Comparison of ENCODE assay signal across 23 mouse cellular contexts in genomic region chr12:48819168-48819567, GRCm38 (mm10).
A peak's percentile ranks its signal among the peaks of the same experiment; 100 is the strongest.
DNase-seq lines count a peak whose midpoint lies in the region; ATAC-seq and TF ChIP-seq lines count a peak whose summit lies in the region.
"Had no signal": no experiment of that assay in that cellular context is flagged by ENCODE, and none has a peak within 500 bp of the region (broad histone marks: within the 10 kb centered on the region; RNA-seq: fewer than 3 reads in every experiment).

No protein-coding gene starts in this region.

- no peak for DNase-seq in G1E (ENCODE audit: low spot score)
- DNase-seq in MEL (ENCODE audit: low read depth, low spot score): peak; percentile 37
- DNase-seq in MEL-GATA-1-ER (ENCODE audit: extremely low read depth, low read depth): peak; percentile 7
- DNase-seq in layer of hippocampus, adult 9-10 months (ENCODE audit: low spot score): no peak
- no peak for DNase-seq in kidney, postnatal 14 days
- DNase-seq: adrenal gland, adult 2 months; adrenal gland, adult 8-10 months; adrenal gland, postnatal 10 days; adrenal gland, postnatal 14 days; adrenal gland, postnatal 25 days; adrenal gland, postnatal 36 days; B cell, adult 2 months; cerebellum, adult 11 months; cerebellum, adult 11-12 months; cerebellum, adult 18-20 months; cerebellum, adult 2 months; cerebellum, adult 8-10 months; cerebellum, adult 9-10 months had no signal

- peak; percentile 64 for ATAC-seq in G1E (ENCODE audit: extremely low read depth, insufficient number of reproducible peaks, low FRiP score, poor library complexity, severe bottlenecking)
- no peak for ATAC-seq in midbrain, embryonic 16.5 days
- ATAC-seq: activated CD4-positive, CD25-positive, alpha-beta regulatory T cell, adult 4 months; CD4-positive, CD25-positive, alpha-beta regulatory T cell, adult 4 months; Patski had no signal

- H3K79me2 ChIP-seq in MEL (ENCODE audit: control insufficient read depth, insufficient read depth, low read length, poor library complexity): no peaks in the 10 kb centered on the region

- no peak for TF ChIP-seq RAD21 in MEL (IDR thresholded peaks at IDR 0.05; ENCODE audit: low read depth, low read length)

- H3K36me3 ChIP-seq in G1E (replicated peaks): no peaks in the 10 kb centered on the region
- H3K36me3 ChIP-seq in MEL (ENCODE audit: control insufficient read depth in 1 of 2, insufficient read depth in 2 of 2, low read length in 2 of 2): peaks cover 0 to 3% of the 10 kb centered on the region in 2 experiments; a peak in 2 of 4 replicates
- no peaks in the 10 kb centered on the region for H3K36me3 ChIP-seq in midbrain, embryonic 16.5 days (ENCODE audit: control insufficient read depth, insufficient read depth, low read length)

- H3K4me3 ChIP-seq in G1E (ENCODE audit: low read depth, low read length) (no peak overlapping the region), MEL (ENCODE audit: control insufficient read depth in 1 of 2, insufficient read depth in 1 of 2, low read depth in 2 of 2, low read length in 2 of 2) (no peak overlapping the region)
- H3K4me3 ChIP-seq in midbrain, embryonic 16.5 days (ENCODE audit: low read depth, low read length): no peak overlapping the region

- no peak overlapping the region for H3K9ac ChIP-seq in MEL (ENCODE audit: control insufficient read depth, low read depth, low read length, poor library complexity, severe bottlenecking)
- H3K9ac ChIP-seq in midbrain, embryonic 16.5 days (ENCODE audit: low read depth, low read length): no peak overlapping the region

- TF ChIP-seq POLR2A in MEL (IDR thresholded peaks at IDR 0.05; ENCODE audit: control insufficient read depth in 1 of 2, insufficient read depth in 1 of 2, low read depth in 1 of 2, low read length in 2 of 2, poor library complexity in 1 of 2): no peak

- H3K9me3 ChIP-seq in G1E (replicated peaks) (no peaks in the 10 kb centered on the region), MEL (replicated peaks; ENCODE audit: insufficient read depth, low read length) (no peaks in the 10 kb centered on the region)
- no peaks in the 10 kb centered on the region for H3K9me3 ChIP-seq in midbrain, embryonic 16.5 days (replicated peaks; ENCODE audit: control insufficient read depth, low read length, poor library complexity, severe bottlenecking)

- TF ChIP-seq CTCF in G1E (IDR thresholded peaks at IDR 0.05; ENCODE audit: low read depth, low read length): no peak
- TF ChIP-seq CTCF in MEL (IDR thresholded peaks at IDR 0.05 in 2 of 3, conservative IDR thresholded peaks at IDR 0.05 in 1 of 3; ENCODE audit: control insufficient read depth in 1 of 3, insufficient read depth in 1 of 3, low read depth in 2 of 3, low read length in 3 of 3, poor library complexity in 1 of 3, severe bottlenecking in 1 of 3): no peak

- TF ChIP-seq EP300 in MEL (IDR thresholded peaks at IDR 0.05; ENCODE audit: low read depth in 1 of 2, low read length in 2 of 2): peak; percentile 69 to 72

- H3K4me2 ChIP-seq in midbrain, embryonic 16.5 days (ENCODE audit: low read length): no peak overlapping the region

- H3K27me3 ChIP-seq in G1E (ENCODE audit: insufficient read depth, low read length) (no peaks in the 10 kb centered on the region), MEL (ENCODE audit: control insufficient read depth in 1 of 2, insufficient read depth in 2 of 2, low read length in 2 of 2) (no peaks in the 10 kb centered on the region)
- no peaks in the 10 kb centered on the region for H3K27me3 ChIP-seq in midbrain, embryonic 16.5 days (ENCODE audit: control insufficient read depth, insufficient read depth, low read depth, low read length)
- H3K27me3 ChIP-seq: CH12.LX, Patski had no signal

- H3K4me1 ChIP-seq in G1E (ENCODE audit: insufficient read depth, low read depth, low read length) (peaks cover 15% of the 10 kb centered on the region), MEL (ENCODE audit: control insufficient read depth in 1 of 2, insufficient read depth in 2 of 2, low read length in 2 of 2) (peaks cover 0 to 2% of the 10 kb centered on the region in 2 experiments; a peak in 1 of 4 replicates)
- no peaks in the 10 kb centered on the region for H3K4me1 ChIP-seq in midbrain, embryonic 16.5 days (ENCODE audit: control insufficient read depth, insufficient read depth, low read length)

- H3K27ac ChIP-seq in MEL (ENCODE audit: control insufficient read depth, low read depth, low read length): no peak overlapping the region
- no peak overlapping the region for H3K27ac ChIP-seq in midbrain, embryonic 16.5 days (ENCODE audit: low read length)

TF ChIP-seq in MEL, 35 proteins besides CTCF, POLR2A, EP300 and RAD21:
- no peak for TF ChIP-seq SMC3 (IDR thresholded peaks at IDR 0.05; ENCODE audit: low read depth, low read length)
- no peak for TF ChIP-seq NRF1 (IDR thresholded peaks at IDR 0.05; ENCODE audit: insufficient read depth, low read depth, low read length, poor library complexity, severe bottlenecking)
- TF ChIP-seq ETS1 (IDR thresholded peaks at IDR 0.05; ENCODE audit: low read depth, low read length): peak; percentile 33; the same call in 1 of the 2 replicates
- no peak for TF ChIP-seq MAX (IDR thresholded peaks at IDR 0.05; ENCODE audit: low read length)
- peak; percentile 32; the same call in 1 of the 2 replicates for TF ChIP-seq TAL1 (IDR thresholded peaks at IDR 0.05; ENCODE audit: low read length)
- peak; percentile 56; the same call in 1 of the 2 replicates for TF ChIP-seq RCOR1 (IDR thresholded peaks at IDR 0.05; ENCODE audit: low read depth, low read length)
- no peak for TF ChIP-seq SIN3A (IDR thresholded peaks at IDR 0.05; ENCODE audit: low read length)
- no peak for TF ChIP-seq MXI1 (IDR thresholded peaks at IDR 0.05; ENCODE audit: low read depth, low read length)
- TF ChIP-seq ELF1 (IDR thresholded peaks at IDR 0.05; ENCODE audit: low read depth, low read length): no peak
- peak; percentile 57 for TF ChIP-seq GATA1 (IDR thresholded peaks at IDR 0.05; ENCODE audit: low read depth, low read length)
- TF ChIP-seq KAT2A (conservative IDR thresholded peaks at IDR 0.05; ENCODE audit: low read depth, low read length): no peak
- no peak for TF ChIP-seq JUND (IDR thresholded peaks at IDR 0.05; ENCODE audit: low read depth, low read length)
- no peak for TF ChIP-seq HCFC1 (IDR thresholded peaks at IDR 0.05; ENCODE audit: low read depth, low read length)
- TF ChIP-seq USF2 (IDR thresholded peaks at IDR 0.05; ENCODE audit: borderline replicate concordance in 1 of 2, insufficient read depth in 1 of 2, low read depth in 1 of 2, low read length in 2 of 2): no peak
- TF ChIP-seq ZNF384 (IDR thresholded peaks at IDR 0.05; ENCODE audit: low read depth, low read length): no peak
- TF ChIP-seq NELFE (IDR thresholded peaks at IDR 0.05; ENCODE audit: low read depth, low read length): no peak
- no peak for TF ChIP-seq MAZ (IDR thresholded peaks at IDR 0.05; ENCODE audit: low read depth, low read length)
- peak; percentile 61; the same call in 1 of the 2 replicates for TF ChIP-seq TCF12 (IDR thresholded peaks at IDR 0.05; ENCODE audit: low read depth, low read length)
- no peak for TF ChIP-seq ZMIZ1 (IDR thresholded peaks at IDR 0.05; ENCODE audit: low read depth, low read length)
- TF ChIP-seq USF1 (IDR thresholded peaks at IDR 0.05; ENCODE audit: low read depth, low read length): no peak
- TF ChIP-seq UBTF (IDR thresholded peaks at IDR 0.05; ENCODE audit: borderline replicate concordance, insufficient read depth, low read depth, low read length): no peak
- no peak for TF ChIP-seq CHD2 (IDR thresholded peaks at IDR 0.05; ENCODE audit: low read length)

Comparison
In these comparisons a context has a peak if more than half of its experiments do, and no peak if none do; other contexts are left out.
1. DNase-seq: peak in MEL (single experiment) and MEL-GATA-1-ER (single experiment); none in G1E (single experiment), layer of hippocampus, adult 9-10 months (single experiment) and kidney, postnatal 14 days (single experiment).